Mouse (Mus musculus) liver, embryonic 11.5 days (tissue): Measurements from ENCODE around the gene Ep400. TPM values are rescaled to one million over a fixed set of nuclear protein-coding genes. Genes with fewer than 3 reads are reported as not detected.
A peak's percentile ranks its signal among the peaks of the same experiment; 100 is the strongest.

ENCODE experiments used
- ATAC-seq: fragments of 200-750 bp; cut with Nextera tagmentation; replicated peaks from 2 replicates; pipeline ENCODE4 v1.8.0; 2017; ENCODE audit warnings: moderate number of reproducible peaks, mild to moderate bottlenecking, moderate TSS enrichment, moderate library complexity; ENCODE audit not compliant: low FRiP score
- DNase-seq: peaks from one replicate; pipeline ENCODE4 v3.0.0-alpha.2; 2017; ENCODE audit warnings: low spot score
- H3K27ac ChIP-seq: fragments of 300-500 bp; sonication (generic); 2 replicates; pipeline ENCODE4 v1.5.1; 2014; ENCODE audit warnings: mild to moderate bottlenecking, low read depth, low read length, control low read depth
- H3K27me3 ChIP-seq: fragments of 300-500 bp; sonication (generic); replicated peaks from 2 replicates; pipeline ENCODE4 v1.6.1; 2014; ENCODE audit warnings: low read length, mixed read lengths; ENCODE audit not compliant: control insufficient read depth, insufficient read depth
- H3K36me3 ChIP-seq: fragments of 300-500 bp; sonication (generic); 2 replicates; pipeline ENCODE4 v1.6.1; 2014; ENCODE audit warnings: mild to moderate bottlenecking, low read length, moderate library complexity, mixed read lengths; ENCODE audit not compliant: control insufficient read depth, insufficient read depth
- H3K4me1 ChIP-seq: fragments of 300-500 bp; sonication (generic); replicated peaks from 2 replicates; pipeline ENCODE4 v1.6.1; 2014; ENCODE audit warnings: low read length, mixed read lengths; ENCODE audit not compliant: control insufficient read depth, insufficient read depth
- H3K4me2 ChIP-seq: fragments of 300-500 bp; sonication (generic); 2 replicates; pipeline ENCODE4 v1.6.1; 2014; ENCODE audit warnings: mild to moderate bottlenecking, control low read depth, moderate library complexity
- H3K4me3 ChIP-seq: fragments of 300-500 bp; sonication (generic); 2 replicates; pipeline ENCODE4 v1.5.1; 2014; ENCODE audit warnings: low read depth, low read length, control low read depth
- H3K9ac ChIP-seq: fragments of 300-500 bp; sonication (generic); 2 replicates; pipeline ENCODE4 v1.6.1; 2014; ENCODE audit warnings: low read depth, low read length, control low read depth
- H3K9me3 ChIP-seq: fragments of 300-500 bp; sonication (generic); 2 replicates; pipeline ENCODE4 v1.6.1; 2016; ENCODE audit warnings: low read length, inconsistent platforms, mixed read lengths; ENCODE audit not compliant: control insufficient read depth
- WGBS: fragments of 180-500 bp; shearing (Covaris S2); extraction: QIAGEN DNeasy Blood & Tissue Kit; methylation state at CpG from one replicate; pipeline ENCODE4 v1.1.7; 2014; 5-methylcytosine and 5-hydroxymethylcytosine counted together
- polyA plus RNA-seq: library from polyadenylated mRNA; unstranded; fragments of >200 nt; fragmentation: Nextera tagmentation; extraction: Ambion mirVana; gene quantifications from 2 replicates; pipeline ENCODE4 v1.2.1, GENCODE M21; 2014

Ep400 gene
- polyA plus RNA-seq, 1 experiment from 2014 or later, result 42.2 TPM

GRCm38 (mm10) chr5:110664750-110665269 is 105.7 kb downstream of the Ep400 start:
- Histone ChIP-seq H3K36me3 (peaks cover 50% of the 10 kb centered on the region), H3K4me1 (no peaks in the 10 kb centered on the region), H3K4me3 (no peak overlapping the region), H3K9ac (no peak overlapping the region), H3K27me3 (no peaks in the 10 kb centered on the region), H3K27ac (no peak overlapping the region), H3K4me2 (no peak overlapping the region), H3K9me3 (no peaks in the 10 kb centered on the region)
- DNase-seq (no peak), ATAC-seq (no peak)
- WGBS, result 92% methylated on average over 2 of the region's 2 CpGs

GRCm38 (mm10) chr5:110664041-110664440 is 106.5 kb downstream of the Ep400 start:
- WGBS, result 93% methylated on average over 2 of the region's 2 CpGs
- H3K36me3 ChIP-seq, result peaks cover 46% of the 10 kb centered on the region
- ATAC-seq, result no peak

GRCm38 (mm10) chr5:110659682-110660081 is 110.8 kb downstream of the Ep400 start:
- DNase-seq (no peak), ATAC-seq (no peak)
- H3K9me3 ChIP-seq, result no peaks in the 10 kb centered on the region
- no peak overlapping the region for H3K27ac ChIP-seq
- no peak overlapping the region for H3K9ac ChIP-seq
- H3K36me3 ChIP-seq, result peaks cover 55% of the 10 kb centered on the region
- H3K4me1 ChIP-seq, result peaks cover under 1% of the 10 kb centered on the region; the same call in 1 of the 2 replicates
- no peaks in the 10 kb centered on the region for H3K27me3 ChIP-seq
- H3K4me3 ChIP-seq, result no peak overlapping the region
- H3K4me2 ChIP-seq, result no peak overlapping the region

More at GRCm38 (mm10) chr5:110664041-110664440, 106.5 kb downstream of the Ep400 start:
- Histone ChIP-seq H3K27ac (no peak overlapping the region), H3K4me1 (no peaks in the 10 kb centered on the region), H3K9me3 (no peaks in the 10 kb centered on the region), H3K9ac (no peak overlapping the region), H3K27me3 (no peaks in the 10 kb centered on the region), H3K4me2 (no peak overlapping the region), H3K4me3 (no peak overlapping the region)
- no peak for DNase-seq

- Histone ChIP-seq H3K36me3 (peaks cover 68% of the 10 kb centered on the region), H3K4me1 (peaks cover 16% of the 10 kb centered on the region), H3K4me2 (peak overlapping the region; percentile 85), H3K9me3 (no peaks in the 10 kb centered on the region), H3K4me3 (peak overlapping the region; percentile 88), H3K9ac (peak overlapping the region; percentile 87), H3K27me3 (no peaks in the 10 kb centered on the region), H3K27ac (no peak overlapping the region)
- DNase-seq (no peak), ATAC-seq (peak; percentile 49)
- under 1% methylated on average over 37 of the region's 37 CpGs for WGBS
These were observed 116.8 kb downstream of the Ep400 start for GRCm38 (mm10) chr5:110653686-110654085.

- under 1% methylated on average over 91 of the region's 91 CpGs for WGBS
- Histone ChIP-seq H3K36me3 (peaks cover 66% of the 10 kb centered on the region), H3K9ac (peak within 1 kb of the TSS; percentile 87), H3K4me3 (peak within 1 kb of the TSS; percentile 88), H3K4me1 (peaks cover 16% of the 10 kb centered on the region), H3K4me2 (peak within 1 kb of the TSS; percentile 85), H3K9me3 (no peaks in the 10 kb centered on the region), H3K27ac (peak within 1 kb of the TSS; percentile 46; the same call in 1 of the 2 replicates), H3K27me3 (no peaks in the 10 kb centered on the region)
- DNase-seq (peak; percentile 97), ATAC-seq (peak; percentile 81)
These were observed 117.5 kb downstream of the Ep400 start, which contains the start of the genes Noc4l and Ddx51 for GRCm38 (mm10) chr5:110652719-110653648. Gene Noc4l, minus strand, starts transcription at chr5:110653417. Gene Ddx51, plus strand, starts transcription at chr5:110653451.

GRCm38 (mm10) chr5:110646377-110646776 is 124.1 kb downstream of the Ep400 start:
- peak overlapping the region; percentile 4; the same call in 1 of the 2 replicates for H3K4me2 ChIP-seq
- H3K27me3 ChIP-seq, result no peaks in the 10 kb centered on the region
- DNase-seq (no peak), ATAC-seq (peak; percentile 85)
- H3K4me3 ChIP-seq, result no peak overlapping the region
- no peak overlapping the region for H3K9ac ChIP-seq
- 0 out of 2 replicates have a peak, but pooled peaks cover 2% of the 10 kb centered on the region for H3K9me3 ChIP-seq
- peaks cover 48% of the 10 kb centered on the region for H3K36me3 ChIP-seq
- H3K4me1 ChIP-seq, result peaks cover under 1% of the 10 kb centered on the region; the same call in 1 of the 2 replicates
- no peak overlapping the region for H3K27ac ChIP-seq

- Histone ChIP-seq H3K4me1 (no peaks in the 10 kb centered on the region), H3K4me3 (no peak overlapping the region), H3K9ac (no peak overlapping the region), H3K27ac (no peak overlapping the region), H3K9me3 (0 out of 2 replicates have a peak, but pooled peaks cover 2% of the 10 kb centered on the region), H3K27me3 (no peaks in the 10 kb centered on the region), H3K36me3 (no peaks in the 10 kb centered on the region), H3K4me2 (peak overlapping the region; percentile 52)
- ATAC-seq (0 out of 2 replicates have a peak, but pooled peaks have one; percentile 12), DNase-seq (peak; percentile 66)
- WGBS, result 22% methylated on average over 12 of the region's 12 CpGs
These were observed 131.1 kb downstream of the Ep400 start for GRCm38 (mm10) chr5:110639459-110639858.

GRCm38 (mm10) chr5:110638306-110639074 is 132.0 kb downstream of the Ep400 start:
- ATAC-seq, result no peak
- Histone ChIP-seq H3K27me3 (no peaks in the 10 kb centered on the region), H3K9ac (no peak overlapping the region), H3K36me3 (no peaks in the 10 kb centered on the region), H3K4me3 (no peak overlapping the region), H3K4me2 (no peak overlapping the region), H3K27ac (no peak overlapping the region), H3K4me1 (no peaks in the 10 kb centered on the region), H3K9me3 (0 out of 2 replicates have a peak, but pooled peaks cover 2% of the 10 kb centered on the region)
- DNase-seq, result no peak
- 74% methylated on average over 7 of the region's 7 CpGs for WGBS
